Mouse (Mus musculus): ENCODE data around the gene Khdc3. TPM values are rescaled to one million over a fixed set of nuclear protein-coding genes. Genes with fewer than 3 reads are reported as not detected.

Gene Khdc3
- 0.06 TPM in 1 of 2 replicates, not detected in the other for polyA plus RNA-seq (2012; rRNA removed)

DNA sequence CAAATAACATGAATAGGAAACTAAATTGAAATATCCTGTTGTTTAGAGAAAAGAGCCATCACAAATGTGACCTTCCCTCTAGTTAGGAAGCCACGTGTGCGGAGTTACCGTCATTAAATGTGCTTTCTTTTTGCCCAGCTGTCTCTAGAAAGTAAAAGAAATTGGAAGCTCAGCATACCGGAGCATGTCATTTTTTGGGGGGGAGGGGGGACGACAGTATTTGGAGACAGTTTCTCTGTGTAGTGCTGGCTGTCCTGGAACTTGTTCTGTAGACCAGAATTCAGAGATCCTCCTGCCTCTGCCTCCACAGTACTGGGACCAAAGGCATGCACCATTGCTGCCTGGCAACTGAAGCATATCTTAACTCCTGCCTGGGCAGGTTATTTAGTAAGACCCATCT, at the start of gene Khdc3:
TSS of gene Khdc3 (plus strand) at position 301 of the 400 bp plus-strand sequence.

DNA sequence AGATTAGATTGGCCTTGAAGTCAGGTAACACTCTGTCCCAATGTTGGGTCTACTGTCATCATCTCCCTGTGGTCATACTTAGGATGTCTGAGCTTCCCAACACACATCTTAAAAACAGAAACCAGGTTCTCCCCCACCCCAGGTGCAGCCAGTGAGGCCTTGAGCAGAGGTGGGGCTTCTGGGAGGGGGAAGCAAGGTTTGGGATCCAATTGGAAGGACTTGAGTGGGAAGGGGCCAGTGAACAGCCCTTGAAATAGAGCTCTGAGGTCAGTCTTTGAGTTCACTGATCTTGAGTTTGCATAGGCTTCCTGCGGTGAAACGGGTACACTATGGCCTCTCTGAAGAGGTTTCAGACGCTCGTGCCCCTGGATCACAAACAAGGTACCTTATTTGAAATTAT, 545 bp downstream of the Khdc3 start, which contains the start of gene Gm20509:
TSS of gene Gm20509 (plus strand) at position 290 of the 400 bp plus-strand sequence.

DNA sequence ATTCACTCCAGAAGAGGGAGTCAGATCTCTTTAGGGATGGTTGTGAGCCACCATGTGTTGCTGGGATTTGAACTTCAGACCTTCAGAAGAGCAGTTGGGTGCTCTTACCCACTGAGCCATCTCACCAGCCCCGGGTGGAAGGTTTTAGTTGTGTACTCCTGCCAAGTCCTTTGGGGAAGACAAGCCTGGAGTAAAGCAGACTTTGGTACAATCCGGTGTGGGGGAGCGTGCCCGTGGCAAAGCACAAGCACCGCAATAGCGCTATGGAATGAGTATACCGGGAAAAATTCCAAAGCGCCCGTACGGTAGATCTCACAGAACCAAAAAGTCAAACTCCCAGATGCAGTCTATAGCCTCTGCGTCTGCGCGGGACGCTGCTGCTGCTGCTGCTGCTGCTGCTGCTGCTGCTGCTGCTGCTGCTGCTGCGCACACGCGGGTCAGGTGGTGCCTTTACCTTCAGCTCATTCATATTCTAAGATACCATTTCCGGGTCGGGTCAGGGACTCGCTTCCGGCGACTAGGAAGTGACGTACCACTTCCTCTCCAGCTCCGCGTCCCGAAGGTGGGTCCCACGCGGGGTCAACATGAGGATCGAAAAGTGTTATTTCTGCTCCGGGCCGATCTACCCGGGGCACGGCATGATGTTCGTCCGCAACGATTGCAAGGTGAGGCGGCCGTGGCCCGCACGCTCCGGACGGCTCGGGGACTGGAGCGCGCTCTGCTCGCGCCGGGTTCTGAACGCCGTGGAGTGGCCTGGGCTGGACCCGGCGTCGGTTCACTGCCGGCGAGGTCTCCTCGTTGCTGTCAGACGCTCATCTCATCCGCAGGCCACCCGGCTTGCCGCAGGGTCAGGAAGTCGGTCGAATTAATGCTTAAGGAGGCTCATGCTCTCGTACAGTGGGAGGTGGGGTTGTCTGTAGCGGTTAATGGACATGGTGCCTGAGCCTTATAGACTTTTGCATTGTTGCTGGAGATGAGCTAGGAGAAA, 11.6 kb downstream of the Khdc3 start, which contains the start of gene Rsl24d1:
TSS of gene Rsl24d1 (plus strand) at position 508 of the 988 bp plus-strand sequence.

Other genes starting within 250 kb of the Khdc3 start
- 12.8 and 13.3 TPM in 2 replicates for gene Pygo1, start 176.2 kb upstream of the Khdc3 start, polyA plus RNA-seq (2012; rRNA removed)
- gene Dyx1c1, start 143.1 kb upstream of the Khdc3 start, polyA plus RNA-seq (2012; rRNA removed), result 2.5 TPM in 2 replicates
- not detected in 2 replicates for gene Gm44503, start 143.0 kb upstream of the Khdc3 start, polyA plus RNA-seq (2012; rRNA removed)
- gene Ccpg1os, start 116.5 kb upstream of the Khdc3 start, polyA plus RNA-seq (2012; rRNA removed), result 19.4 and 25.0 TPM in 2 replicates
- gene Ccpg1, start 116.4 kb upstream of the Khdc3 start, polyA plus RNA-seq (2012; rRNA removed), result 22.6 and 24.6 TPM in 2 replicates
- gene Pigb, start 61.5 kb upstream of the Khdc3 start, polyA plus RNA-seq (2012; rRNA removed), result 14.4 and 17.5 TPM in 2 replicates
- 1.5 and 2.7 TPM in 2 replicates for gene Rab27a, start 57.0 kb upstream of the Khdc3 start, polyA plus RNA-seq (2012; rRNA removed)
- not detected in 2 replicates for gene Gm20509, start 634 bp downstream of the Khdc3 start, polyA plus RNA-seq (2012; rRNA removed)
- gene Rsl24d1, start 11.6 kb downstream of the Khdc3 start, polyA plus RNA-seq (2012; rRNA removed), result 66.7 and 69.3 TPM in 2 replicates